Mouse (Mus musculus) mesoderm, embryonic 11.5 days (tissue): ENCODE data around the gene Tmtc4.

ENCODE experiments used
- DNase-seq: peaks from one replicate; pipeline ENCODE4 v3.0.0-alpha.2; 2012; ENCODE audit warnings: low read depth, low spot score

The Tmtc4 gene

GRCm38 (mm10) chr14:122974854-122975570 is 8.8 kb downstream of the Tmtc4 start:
- peak; percentile 44 for DNase-seq

DNA sequence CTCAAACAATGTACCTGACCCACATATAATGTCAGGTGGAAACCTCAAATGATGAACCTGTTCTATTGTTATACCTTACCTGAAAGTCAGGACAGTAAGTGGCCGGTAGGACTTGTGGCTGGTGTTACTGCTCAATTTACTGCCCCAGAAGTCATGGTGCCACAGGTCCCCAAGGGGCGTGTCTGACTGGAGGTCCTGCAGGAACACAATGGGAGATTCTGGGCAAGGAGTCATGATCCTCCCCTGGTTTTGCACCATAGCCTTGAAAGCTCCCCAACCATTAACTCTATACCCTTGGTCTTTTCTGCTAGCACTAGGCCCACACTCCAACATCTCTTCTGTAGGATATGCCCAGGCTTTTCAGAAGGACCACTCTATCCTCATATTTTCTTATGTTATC is 10.7 kb downstream of the Tmtc4 start:
- DNase-seq = no peak

- DNase-seq = no peak
Measured at GRCm38 (mm10) chr14:122968049-122968448, 15.8 kb downstream of the Tmtc4 start.

GRCm38 (mm10) chr14:122957941-122958340 is 25.9 kb downstream of the Tmtc4 start:
- DNase-seq = no peak

GRCm38 (mm10) chr14:122953331-122953730 is 30.5 kb downstream of the Tmtc4 start:
- peak; percentile 39 for DNase-seq

DNA sequence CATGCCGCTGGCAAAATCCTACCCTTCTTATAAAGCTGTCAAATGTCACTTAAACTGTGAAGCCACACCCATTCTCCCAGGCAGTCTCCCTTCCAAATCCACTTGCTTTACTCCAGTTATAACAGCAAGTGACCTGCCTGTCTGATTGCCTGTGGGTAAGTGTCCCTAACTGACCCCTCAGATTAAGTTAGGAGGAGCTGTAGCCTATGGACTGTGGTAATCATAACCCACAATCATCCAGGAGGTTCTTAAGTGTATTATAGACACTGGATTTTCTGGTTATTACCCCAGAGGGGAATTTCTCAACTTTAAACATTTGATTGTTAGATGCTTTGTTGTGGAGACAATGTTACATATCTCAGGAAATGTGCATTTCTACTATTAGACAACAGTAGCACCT is 31.3 kb downstream of the Tmtc4 start:
- DNase-seq = no peak

DNA sequence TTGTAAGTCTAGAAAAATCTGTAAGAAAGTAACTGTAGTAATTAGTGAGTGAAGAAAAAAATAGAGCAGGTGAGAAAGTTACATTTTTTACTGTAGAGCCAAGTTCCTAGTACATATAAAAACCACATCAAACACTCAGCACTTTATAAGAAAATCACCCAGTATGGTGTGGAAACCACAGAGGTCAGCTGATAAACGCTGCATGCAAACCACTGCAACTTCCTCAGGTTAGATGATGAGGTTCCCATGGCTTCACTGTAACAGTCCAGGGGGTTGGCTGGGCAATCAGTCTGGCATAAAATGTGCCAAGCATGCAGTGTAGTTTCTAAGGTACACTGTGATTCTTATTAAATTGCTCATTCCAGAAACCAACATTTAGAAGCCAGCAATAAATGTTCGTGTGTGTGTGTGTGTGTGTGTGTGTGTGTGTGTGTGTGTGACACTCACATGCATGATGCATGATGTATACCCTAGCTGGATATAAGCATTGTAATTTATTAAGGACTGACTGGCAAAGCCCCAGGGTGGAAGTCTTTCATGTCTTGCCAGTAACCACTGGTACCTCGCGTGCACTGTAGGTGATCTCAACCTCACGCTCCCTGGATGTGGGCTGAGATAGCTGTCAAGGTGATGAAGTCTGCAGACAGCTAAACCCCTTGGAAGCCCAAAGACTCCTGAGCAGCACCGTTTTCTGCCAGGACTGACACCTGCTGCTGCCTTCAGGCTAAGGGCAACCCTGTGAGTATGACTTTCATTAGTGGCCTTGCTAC is 32.0 kb downstream of the Tmtc4 start:
- DNase-seq = no peak

- no peak for DNase-seq
Measured at GRCm38 (mm10) chr14:122950915-122951314, 32.9 kb downstream of the Tmtc4 start.

GRCm38 (mm10) chr14:122943475-122943853 is 40.4 kb downstream of the Tmtc4 start:
- no peak for DNase-seq

DNA sequence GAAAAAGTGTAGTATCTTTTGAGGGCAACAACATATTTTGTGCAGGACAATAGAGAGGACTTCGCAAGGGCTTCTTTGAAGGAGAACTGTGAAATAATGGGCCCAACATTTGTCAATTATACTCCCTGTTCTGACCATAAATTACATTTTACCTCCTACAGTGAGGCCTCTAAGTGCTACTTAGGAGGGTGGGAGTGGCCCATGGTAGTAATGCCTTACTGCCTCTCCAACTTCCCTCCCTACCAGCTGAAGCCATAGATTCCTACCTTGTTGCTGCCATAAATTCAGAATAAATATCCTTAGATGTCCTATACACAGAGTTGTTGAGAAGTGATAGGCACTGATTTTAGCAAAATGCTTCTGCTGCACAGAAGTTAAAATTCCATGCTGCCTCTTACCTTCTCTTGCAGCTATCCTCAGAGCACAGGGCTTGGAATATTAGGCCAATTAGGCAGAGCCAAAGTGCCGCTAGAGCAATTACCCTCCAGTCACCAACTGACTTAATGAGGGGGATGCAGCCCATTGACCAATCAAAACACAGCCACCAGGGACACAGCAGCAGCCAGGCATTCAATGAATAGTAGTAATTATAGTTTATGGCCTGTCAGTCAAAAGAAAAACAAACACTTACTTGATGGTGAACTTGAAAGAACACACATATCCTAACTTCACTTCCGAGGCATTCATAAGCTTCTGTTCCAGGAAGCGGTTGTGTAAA is 40.9 kb downstream of the Tmtc4 start:
- peak; percentile 7 for DNase-seq

DNA sequence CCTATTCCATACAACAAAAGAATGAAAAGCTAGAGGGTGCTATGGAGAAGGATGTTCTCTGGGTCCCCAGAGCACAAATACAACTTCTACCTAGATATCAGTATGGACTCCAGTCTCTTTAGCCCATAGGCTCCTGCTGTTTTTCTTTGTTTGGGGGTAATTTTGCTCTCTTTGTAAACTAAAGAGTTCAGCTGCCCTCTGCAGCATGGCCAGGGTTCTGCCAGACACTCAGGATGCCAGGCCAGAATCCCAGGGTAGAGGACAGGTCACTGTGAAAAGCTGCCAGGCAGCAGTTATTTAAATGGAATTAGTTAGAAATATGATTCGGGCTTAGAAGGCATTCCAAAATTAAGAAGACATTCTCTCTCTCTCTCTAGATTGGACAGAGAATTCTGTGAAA is 47.4 kb downstream of the Tmtc4 start:
- DNase-seq = no peak

- no peak for DNase-seq
Measured at GRCm38 (mm10) chr14:122920011-122920410, 63.8 kb downstream of the Tmtc4 start.

GRCm38 (mm10) chr14:122917676-122918075 is 66.2 kb downstream of the Tmtc4 start:
- no peak for DNase-seq

GRCm38 (mm10) chr14:122913657-122914056 is 70.2 kb downstream of the Tmtc4 start, which contains the start of gene Ggact:
TSS of gene Ggact (minus strand) at chr14:122913757.
- no peak for DNase-seq

DNA sequence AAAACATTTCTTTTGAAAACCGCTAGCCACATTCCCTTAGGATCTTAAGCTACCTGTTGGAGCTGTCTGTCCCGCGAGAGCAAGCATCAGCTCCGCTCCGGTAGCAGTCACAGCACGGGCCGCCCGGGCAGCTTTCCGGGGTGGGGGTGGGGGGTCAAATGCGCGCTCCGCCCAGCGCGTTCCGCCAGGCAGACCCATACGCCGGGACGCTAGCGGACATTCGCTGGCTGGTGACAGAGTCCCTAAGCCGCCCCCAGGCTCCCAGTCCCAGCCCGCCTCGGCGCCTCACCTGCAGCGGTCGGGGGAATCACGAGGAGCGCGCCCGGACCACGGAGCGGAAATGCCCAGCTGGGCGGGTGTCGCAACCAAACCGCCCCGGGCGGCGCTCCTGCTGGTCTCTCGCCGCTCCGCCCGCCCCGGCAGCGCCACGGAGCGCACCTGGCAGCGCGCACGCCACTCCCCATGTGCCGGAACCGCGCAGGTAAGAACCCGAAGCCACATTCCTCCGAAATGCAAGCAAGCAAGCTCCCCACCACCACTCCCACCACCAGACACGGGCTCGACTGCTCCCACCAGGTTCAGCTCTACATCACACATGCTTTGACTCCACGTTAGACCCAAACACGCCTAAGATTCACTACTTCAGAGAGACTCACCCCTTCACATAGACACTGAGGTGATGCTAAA is 70.9 kb downstream of the Tmtc4 start:
- DNase-seq = peak; percentile 49

GRCm38 (mm10) chr14:122912137-122912536 is 71.7 kb downstream of the Tmtc4 start:
- no peak for DNase-seq

DNA sequence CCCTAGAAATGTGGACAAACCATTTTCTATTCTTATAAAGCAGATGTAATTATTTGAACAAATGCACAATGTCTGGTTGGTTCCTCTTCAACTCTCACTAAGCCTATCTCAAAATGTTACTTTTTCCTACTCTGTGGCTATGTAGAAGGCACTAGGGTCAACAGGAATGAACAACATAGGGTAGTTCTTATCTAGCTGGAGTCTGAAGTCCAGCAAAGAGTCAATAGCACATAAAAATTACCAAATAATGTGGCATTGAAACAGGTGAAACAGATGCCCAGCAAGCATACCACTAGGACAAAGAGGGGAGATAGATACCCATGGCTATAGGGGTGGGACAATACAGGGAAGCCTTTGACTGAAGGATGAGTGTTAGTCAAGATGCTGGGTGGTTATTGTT is 72.6 kb downstream of the Tmtc4 start:
- DNase-seq = no peak

DNA sequence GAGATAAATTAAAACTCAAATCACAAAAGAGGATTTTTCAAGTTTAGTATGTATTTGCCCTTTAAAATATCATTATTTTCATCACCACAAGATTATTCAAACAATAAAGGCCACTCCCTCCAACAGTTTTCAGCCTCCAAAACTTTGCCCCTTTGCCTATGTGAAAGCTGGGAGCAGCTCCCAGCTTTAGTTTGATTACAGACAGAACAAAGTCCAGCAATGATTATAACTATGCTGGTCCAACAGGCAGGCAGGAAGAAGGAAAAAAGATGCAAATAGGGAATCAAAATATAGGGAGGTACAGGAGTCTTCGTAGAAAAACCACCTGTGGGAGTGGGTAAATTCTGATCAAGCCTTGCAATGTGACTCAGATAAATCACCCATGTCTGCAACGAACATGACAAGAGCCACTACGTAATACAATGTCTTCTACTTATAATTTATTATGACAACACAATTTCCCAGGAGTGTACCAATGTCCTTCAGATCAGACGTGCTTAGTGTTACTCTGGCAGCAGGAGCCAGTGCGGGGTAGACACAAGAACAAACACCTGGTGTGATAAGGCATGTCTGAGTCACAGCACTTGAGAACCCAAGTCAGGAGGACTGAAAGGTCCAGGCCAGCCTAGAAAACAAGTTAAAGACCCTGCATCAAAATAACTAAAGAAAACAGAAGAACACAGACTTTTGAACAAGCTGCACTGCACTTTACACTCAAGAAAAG is 74.3 kb downstream of the Tmtc4 start:
- DNase-seq = no peak

- DNase-seq = no peak
Measured at GRCm38 (mm10) chr14:122908075-122908474, 75.8 kb downstream of the Tmtc4 start.

DNA sequence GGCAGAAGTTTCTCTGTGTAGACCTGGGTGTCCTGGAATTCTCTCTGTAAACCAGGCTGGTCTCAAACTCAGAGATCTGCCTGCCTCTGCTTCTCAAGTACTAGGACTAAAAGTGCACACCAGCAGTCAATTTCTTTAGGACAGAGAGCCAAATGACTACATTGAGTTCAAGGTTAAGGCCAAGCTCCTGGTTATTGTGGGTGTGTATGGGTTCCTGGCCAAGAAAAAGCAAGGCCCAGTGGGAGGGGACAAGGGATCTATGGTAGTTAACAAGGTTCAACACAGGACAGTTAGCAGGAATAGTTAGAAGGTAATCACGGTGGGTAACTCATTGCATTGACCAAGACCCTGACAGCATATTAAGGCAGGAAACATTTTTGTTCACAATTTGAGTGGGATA is 78.8 kb downstream of the Tmtc4 start:
- no peak for DNase-seq

DNA sequence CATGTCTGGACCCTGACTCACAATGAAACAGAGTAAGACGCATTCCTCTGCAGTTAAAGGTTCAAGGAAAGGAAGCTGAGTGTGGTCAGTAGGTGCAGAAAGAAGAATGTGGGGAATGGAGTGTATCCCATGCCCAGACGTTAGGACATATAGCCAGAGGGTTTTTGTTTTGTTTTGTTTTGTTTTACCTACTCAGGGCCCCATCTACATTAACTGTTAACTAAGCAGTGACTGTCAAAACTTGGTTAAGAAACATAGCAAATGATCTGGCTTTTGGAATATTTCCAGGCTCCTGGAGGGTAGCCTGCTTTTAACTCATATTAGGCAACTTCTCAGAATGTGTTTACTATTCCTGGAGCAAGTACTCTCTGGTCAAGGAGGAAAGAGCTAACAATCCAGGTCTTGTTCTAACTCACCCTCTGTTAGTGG is 79.9 kb downstream of the Tmtc4 start:
- DNase-seq = no peak
